Mouse (Mus musculus): Measurements from ENCODE around the gene Eid3.
A peak's percentile ranks its signal among the peaks of the same experiment; 100 is the strongest.

Gene Eid3

DNA sequence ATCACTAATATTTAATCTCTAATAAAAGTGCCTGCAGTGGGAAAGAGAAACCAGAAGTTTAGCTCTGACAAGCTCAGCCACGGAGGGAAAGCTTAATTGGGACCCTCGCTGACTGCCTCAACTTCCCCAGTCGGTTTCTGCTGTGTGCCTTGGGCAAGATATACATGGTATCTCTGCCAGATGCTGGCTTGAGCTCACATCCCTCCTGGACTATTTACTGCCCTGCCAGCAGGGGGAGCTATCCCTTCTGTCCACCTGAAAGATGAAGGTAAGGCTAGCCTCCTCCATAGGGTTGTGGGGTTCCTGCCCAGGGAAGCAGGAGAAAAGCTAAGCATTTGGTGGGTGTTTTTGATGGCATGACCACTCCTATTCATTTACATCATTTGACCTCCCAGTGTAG lies 43.8 kb downstream of the Eid3 start:
- DNase-seq (ENCODE audit: low spot score in 2 of 2), result peak; percentile 40 to 75

DNA sequence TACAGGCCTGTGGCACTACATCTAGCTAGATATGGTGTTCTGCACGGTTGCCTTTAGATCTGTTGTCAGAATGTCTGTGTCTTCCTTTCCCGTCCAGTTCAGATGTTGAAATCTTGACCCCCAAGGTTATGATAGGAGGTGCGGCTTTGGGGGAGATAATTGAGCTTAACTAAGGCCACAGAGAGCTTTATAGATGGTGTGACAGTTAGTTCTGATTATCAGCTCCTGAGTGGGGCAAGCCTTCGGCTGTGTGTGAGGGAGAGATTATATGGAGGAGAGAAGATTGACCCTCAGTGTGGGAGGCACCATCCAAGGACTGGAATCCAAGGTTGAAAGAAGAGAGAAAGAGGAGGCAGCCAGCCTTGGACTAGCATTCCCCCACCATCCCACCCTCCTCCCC lies 46.8 kb downstream of the Eid3 start:
- DNase-seq (ENCODE audit: low spot score in 2 of 2), result no peak

- DNase-seq (ENCODE audit: low spot score in 2 of 2), result no peak
These were observed 47.3 kb downstream of the Eid3 start for GRCm38 (mm10) chr10:82913772-82914171.
